Comparison of ENCODE assay signal across 27 mouse cellular contexts in the genomic region with DNA sequence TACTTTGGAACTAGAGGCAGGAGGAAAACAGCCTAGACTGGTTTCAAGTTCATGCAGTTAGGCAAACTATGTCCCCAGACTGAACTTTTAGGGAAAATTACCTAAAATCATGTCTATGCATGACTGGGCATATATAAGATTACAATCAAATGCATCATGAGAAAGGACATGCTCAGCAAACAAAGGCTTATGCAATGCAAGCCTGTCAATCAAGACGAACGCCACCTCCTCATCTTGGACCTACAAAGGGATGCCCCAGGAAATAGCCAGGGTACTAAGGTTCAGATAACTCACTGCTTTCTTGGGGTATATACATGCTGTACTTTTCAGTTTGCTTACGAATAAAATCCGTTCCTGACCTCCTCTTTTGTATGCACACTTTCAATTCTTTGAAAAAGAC.
"Had no signal": no experiment of that assay in that cellular context is flagged by ENCODE, and none has a peak within 500 bp of the region (broad histone marks: within the 10 kb centered on the region; RNA-seq: fewer than 3 reads in every experiment).

No protein-coding gene starts in this region.

- H3K9ac ChIP-seq: embryonic facial prominence, embryonic 12.5 days; embryonic facial prominence, embryonic 13.5 days; embryonic facial prominence, embryonic 15.5 days; forebrain, embryonic 12.5 days; forebrain, embryonic 13.5 days; forebrain, embryonic 15.5 days; forebrain, postnatal 0 days had no signal

- H3K27me3 ChIP-seq: embryonic facial prominence, embryonic 12.5 days; embryonic facial prominence, embryonic 13.5 days; embryonic facial prominence, embryonic 15.5 days; forebrain, embryonic 12.5 days; forebrain, embryonic 13.5 days; forebrain, embryonic 15.5 days had no signal

- ATAC-seq: forebrain, embryonic 13.5 days; forebrain, embryonic 14.5 days; forebrain, embryonic 15.5 days; forebrain, embryonic 16.5 days; forebrain, postnatal 0 days had no signal

- H3K4me2 ChIP-seq: embryonic facial prominence, embryonic 12.5 days; embryonic facial prominence, embryonic 13.5 days; embryonic facial prominence, embryonic 15.5 days; forebrain, embryonic 12.5 days; forebrain, embryonic 13.5 days; forebrain, embryonic 15.5 days had no signal

- H3K9me3 ChIP-seq: embryonic facial prominence, embryonic 12.5 days; embryonic facial prominence, embryonic 13.5 days; embryonic facial prominence, embryonic 15.5 days; forebrain, embryonic 10.5 days; forebrain, embryonic 12.5 days; forebrain, embryonic 13.5 days; forebrain, embryonic 15.5 days had no signal

- H3K36me3 ChIP-seq: embryonic facial prominence, embryonic 12.5 days; embryonic facial prominence, embryonic 13.5 days; embryonic facial prominence, embryonic 15.5 days; forebrain, embryonic 10.5 days; forebrain, embryonic 12.5 days; forebrain, embryonic 15.5 days had no signal

- DNase-seq: cerebellum, adult 2 months; cerebellum, adult 8-10 months; cerebellum, adult 9-10 months; cerebellum, adult 9-11 months; cerebellum, postnatal 10 days; cerebellum, postnatal 14 days; cerebellum, postnatal 25 days; cerebellum, postnatal 36 days; embryo, embryonic 11 days; forebrain, postnatal 0 days; gastrocnemius, adult 2 months; gastrocnemius, postnatal 10 days; gastrocnemius, postnatal 14 days; gastrocnemius, postnatal 25 days; gastrocnemius, postnatal 36 days; heart, adult 18-20 months; heart, adult 2 months had no signal

- H3K4me1 ChIP-seq: embryonic facial prominence, embryonic 12.5 days; embryonic facial prominence, embryonic 13.5 days; embryonic facial prominence, embryonic 15.5 days; forebrain, embryonic 12.5 days; forebrain, embryonic 13.5 days; forebrain, embryonic 15.5 days had no signal

- H3K4me3 ChIP-seq: embryonic facial prominence, embryonic 12.5 days; embryonic facial prominence, embryonic 13.5 days; embryonic facial prominence, embryonic 15.5 days; erythroblast, embryonic 14.5 days; forebrain, embryonic 10.5 days; forebrain, embryonic 12.5 days; forebrain, embryonic 13.5 days; forebrain, embryonic 15.5 days; gastrocnemius, adult 2 months; heart, adult 2 months had no signal

- H3K27ac ChIP-seq: embryonic facial prominence, embryonic 12.5 days; embryonic facial prominence, embryonic 13.5 days; embryonic facial prominence, embryonic 15.5 days; forebrain, embryonic 10.5 days; forebrain, embryonic 12.5 days; forebrain, embryonic 13.5 days; forebrain, embryonic 15.5 days; gastrocnemius, adult 2 months; heart, adult 2 months had no signal
